Mouse (Mus musculus): ENCODE data around the gene Shd. TPM values are rescaled to one million over a fixed set of nuclear protein-coding genes. Genes with fewer than 3 reads are reported as not detected.
"Not testable (repeated sequence)": the region's sequence is repeated elsewhere in the genome, so short reads cannot be mapped to it uniquely, and the experiment has no call there.

Gene Shd
- total RNA-seq (2021): under 1 TPM; 0.49 to 0.92 TPM

DNA sequence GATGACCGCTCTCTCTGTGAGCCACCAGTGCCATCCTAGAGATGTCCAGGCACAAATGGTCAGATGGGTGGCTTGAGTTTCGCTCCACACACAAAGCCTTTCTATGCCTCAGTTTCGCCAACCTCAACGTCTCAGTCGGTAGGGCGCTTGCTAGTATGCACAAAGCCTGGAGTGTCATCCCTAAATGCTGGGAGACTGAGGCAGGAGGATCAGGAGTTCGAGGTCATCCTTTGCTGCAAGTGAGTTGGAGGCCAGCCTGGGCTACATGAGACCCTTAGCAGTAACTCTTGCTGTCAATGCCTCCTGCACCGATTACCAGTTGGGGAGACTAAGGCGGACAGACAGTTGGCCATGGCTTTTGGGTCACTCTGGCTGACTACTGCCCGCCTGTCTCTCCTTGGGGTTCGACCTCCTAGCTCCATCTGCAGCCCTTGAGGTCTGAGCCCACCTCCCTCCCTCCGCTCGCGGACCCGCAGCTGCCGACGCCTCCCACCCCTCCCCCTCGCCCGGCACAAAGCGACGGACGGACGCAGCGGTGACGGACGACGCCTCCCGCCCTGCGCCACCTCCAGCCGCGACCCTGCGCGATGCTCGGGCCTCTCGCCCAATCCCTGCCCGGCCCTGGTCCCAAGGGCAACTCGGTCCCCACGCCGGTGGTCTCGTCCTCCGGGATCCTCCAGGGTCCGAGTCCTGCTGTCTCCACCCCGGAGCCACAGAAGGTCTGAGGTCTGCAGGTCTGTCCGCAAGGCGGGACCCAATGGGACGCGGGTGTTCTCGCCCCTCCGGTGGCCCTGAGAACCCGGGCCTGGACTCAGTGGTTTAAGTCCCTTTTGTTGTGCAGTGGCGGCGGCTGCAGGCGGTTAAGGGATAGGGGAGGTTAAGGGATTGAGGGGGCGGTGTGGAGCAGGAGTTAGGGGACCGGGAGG, at the start of gene Shd:
TSS of gene Shd (plus strand) at position 502 of the 926 bp plus-strand sequence.
- intact Hi-C loops (cut with DNase I): no loop called here
- no peak for DNase-seq (ENCODE audit: low spot score)

DNA sequence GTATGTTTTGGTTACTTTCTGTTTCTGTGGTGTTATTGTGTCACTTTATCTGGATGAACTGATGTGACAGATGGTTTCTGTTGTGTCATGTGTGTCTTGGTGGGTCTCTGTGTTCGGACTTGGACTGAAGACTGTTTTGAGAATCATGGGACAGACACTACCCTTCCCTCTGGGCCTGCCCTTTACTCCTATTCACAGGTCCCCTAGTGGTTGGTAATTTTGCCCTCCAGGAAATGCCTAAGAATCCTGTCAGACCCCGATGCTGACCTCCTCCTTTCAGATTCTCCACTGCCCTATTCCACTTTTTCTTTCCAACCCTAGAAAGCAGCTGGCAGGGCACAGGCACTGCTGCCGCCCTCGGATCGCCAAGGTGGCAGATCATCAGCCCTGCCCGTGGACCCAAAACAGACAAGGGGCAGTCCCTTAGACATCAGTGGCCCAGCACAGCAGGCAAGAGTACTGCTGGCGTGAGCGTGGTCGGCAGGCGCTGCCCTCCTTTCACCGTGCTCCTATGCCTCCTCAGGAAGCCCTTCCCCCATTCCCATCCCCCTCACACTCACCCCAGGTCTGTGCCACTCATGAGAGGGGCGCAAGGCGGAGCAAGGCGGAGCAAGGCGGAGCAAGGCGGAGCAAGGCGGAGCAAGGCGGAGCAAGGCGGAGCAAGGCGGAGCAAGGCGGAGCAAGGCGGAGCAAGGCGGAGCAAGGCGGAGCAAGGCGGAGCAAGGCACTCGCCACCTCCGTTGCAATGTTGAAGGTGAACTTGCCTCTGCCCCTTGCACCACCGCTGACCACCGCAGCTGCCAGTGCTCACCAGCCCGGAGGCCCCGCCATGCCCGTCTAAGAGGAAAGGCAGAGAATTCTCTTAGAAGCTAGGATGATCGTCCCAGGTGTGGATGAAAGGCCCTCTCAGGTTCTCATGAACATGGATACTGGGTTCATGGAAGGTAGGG, 38.4 kb upstream of the Shd start:
- intact Hi-C loops (cut with DNase I): no loop called here
- no peak for DNase-seq (ENCODE audit: low spot score)

DNA sequence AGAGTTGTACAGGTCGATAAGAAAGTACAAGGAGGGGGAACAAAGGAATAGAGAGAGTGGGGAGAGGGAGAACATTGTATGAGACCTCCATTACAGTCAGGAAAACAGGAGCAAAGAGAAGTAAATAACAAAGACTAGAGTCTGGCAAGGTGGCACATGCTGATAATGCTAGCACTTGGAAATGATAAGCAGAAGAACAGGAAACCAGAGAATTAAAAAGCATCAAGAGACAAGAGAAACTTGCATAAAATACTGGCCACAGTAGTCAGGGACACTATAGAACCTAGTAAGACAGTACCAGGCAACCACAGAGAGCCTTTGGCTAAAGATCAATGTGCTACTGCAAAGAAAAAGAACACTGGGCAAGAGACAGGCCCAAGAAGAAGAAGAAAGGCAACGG, 37.6 kb upstream of the Shd start:
- intact Hi-C loops (cut with DNase I): no loop called here
- no peak for DNase-seq (ENCODE audit: low spot score)

DNA sequence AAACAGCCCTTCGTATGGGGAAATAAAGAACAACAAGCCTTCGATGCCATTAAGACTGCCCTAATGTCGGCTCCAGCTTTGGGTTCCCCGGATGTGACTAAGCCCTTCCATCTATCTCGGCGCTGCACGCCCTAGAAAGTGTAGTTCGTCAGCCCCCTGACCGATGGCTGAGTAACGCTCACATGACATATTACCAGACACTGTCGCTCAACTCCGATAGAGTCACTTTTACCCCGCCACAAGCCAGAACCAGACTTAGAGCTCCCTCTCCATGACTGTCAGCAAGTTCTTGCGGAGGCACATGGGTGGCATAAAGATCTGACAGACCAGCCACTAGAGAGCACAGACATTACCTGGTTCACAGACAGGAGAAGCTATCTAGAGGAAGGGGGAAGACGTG, 37.1 kb upstream of the Shd start:
- intact Hi-C loops (cut with DNase I): no loop called here
- DNase-seq (ENCODE audit: low spot score): no peak

DNA sequence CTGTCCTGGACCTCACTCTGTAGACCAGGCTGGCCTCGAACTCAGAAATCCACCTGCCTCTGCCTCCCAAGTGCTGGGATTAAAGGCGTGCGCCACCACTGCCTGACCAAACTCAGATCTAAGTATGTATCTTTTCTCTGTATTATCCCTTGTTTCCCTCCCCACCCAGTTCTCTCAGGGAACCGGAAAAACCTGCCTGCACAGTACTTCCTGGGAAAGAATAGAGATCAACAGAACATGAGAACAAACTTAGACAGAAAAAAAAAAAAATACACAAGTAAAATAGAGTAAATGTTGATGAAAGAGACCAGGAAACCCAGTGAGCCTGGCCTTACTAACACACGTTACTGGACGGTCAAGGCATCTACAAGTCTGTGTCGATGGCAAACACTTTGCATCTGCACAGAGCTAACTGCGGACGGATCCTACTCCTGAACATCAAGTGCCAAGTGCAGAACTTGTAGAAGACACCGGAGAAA, 25.8 kb upstream of the Shd start:
- intact Hi-C loops (cut with DNase I): loop anchor here (2.0 to 5.0 kb wide), 2 partner anchors 66 to 232 kb away; partner anchors contain the start of genes Pot1b and Zfp119a
- not testable (repeated sequence) for DNase-seq (ENCODE audit: low spot score)

DNA sequence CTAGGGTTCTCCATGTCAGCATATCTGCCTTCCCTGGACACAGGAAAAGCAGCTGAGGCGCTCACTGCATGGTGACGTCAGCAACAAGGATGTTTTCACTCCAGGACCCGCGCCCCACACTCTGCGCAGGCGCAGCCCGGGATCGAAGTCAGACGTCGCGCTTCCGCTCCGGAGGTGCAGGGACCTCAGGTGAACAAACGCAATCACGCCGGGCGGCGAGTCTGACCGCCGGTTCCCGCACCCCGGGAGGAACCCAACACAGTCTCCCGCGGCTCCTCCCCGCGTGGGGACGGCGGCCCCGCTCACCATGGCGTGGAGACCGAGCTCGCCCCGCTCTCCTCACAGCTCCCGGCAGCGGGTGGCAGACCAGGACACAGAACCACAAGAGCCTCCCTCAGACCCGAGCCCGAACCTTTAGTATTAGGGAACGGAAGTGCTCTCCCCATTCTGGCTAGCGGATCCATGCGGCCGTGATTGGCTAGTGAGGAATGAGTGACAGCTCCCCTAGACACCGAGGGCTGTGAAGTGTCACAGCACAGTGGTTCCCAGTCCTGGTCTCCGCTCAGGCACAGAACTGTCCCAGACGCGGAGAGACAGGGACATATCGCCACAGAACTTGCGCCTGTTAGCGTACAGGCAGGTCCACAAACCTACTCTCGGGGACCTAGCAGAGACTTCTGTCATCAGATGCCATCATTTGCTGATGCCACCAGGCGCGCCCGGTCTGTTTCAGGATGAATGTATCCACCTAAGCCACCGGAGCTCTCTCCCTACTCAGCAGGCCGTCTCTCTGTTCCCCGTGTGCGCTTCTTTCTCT, 25.2 kb upstream of the Shd start:
- intact Hi-C loops (cut with DNase I): loop anchor here (2.0 to 5.0 kb wide), 2 partner anchors 66 to 233 kb away; partner anchors contain the start of genes Pot1b and Zfp119a
- DNase-seq (ENCODE audit: low spot score): peak; percentile 91

DNA sequence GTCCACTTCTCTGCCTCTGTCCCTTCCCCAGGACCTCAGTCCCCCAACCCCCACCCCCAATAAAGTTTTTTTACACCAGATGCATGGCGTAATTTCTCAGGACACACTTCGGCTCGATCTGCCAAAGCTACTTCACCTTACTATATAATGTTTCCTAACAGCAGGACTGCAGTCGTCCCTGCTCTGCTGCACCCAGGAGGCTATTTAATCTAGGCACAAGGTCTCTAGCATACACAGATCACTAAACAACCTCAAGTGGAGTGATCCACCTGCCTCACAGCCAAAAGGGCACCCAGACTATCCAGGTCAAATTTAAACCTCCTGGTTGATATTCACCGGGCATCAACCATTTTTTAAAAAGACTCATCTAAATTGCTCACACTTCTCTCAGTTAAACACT, 24.6 kb upstream of the Shd start:
- no peak for DNase-seq (ENCODE audit: low spot score)
- intact Hi-C loops (cut with DNase I): loop anchor here (2.0 kb wide), 2 partner anchors 55 to 67 kb away; partner anchors contain the start of gene Zfp119a

DNA sequence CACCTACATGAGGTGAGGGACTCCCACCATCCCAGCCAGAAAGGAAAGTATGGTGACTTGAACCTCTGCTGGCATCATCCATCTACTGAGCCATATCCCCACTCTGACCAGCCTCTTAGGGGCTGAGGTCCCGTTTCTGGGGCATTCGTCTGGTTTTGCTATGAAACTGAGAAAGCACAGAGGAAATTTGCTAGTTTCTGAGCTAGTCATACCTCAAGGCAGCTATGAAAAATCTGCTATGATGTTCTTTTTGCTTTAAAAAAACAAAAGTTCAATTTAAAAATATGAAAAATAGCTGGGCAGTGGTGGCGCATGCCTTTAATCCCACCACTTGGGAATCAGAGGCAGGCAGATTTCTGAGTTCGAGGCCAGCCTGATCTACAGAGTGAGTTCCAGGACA, 21.6 kb upstream of the Shd start:
- intact Hi-C loops (cut with DNase I): no loop called here
- DNase-seq (ENCODE audit: low spot score): no peak

DNA sequence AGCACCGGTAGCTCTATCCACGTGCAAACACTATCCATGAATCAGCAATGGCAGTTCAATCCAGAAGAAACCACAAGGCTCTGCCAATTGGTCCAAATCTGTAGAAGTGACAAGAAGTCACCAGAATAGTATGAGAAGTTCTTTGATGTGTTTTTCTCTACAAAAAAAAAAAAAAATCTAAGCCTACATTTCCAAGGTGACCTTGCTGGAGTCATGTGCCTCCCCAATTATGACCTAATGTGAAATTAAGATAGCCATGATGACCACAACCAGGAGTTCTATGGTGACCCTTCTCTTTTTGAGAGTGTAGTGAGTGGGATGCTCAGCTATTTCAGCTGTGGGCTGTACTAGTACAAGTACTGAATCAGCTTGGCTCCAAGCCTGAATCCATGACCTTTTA, 20.9 kb upstream of the Shd start, which contains the start of gene Zfp119b:
TSS of gene Zfp119b (minus strand) at position 101 of the 400 bp plus-strand sequence.
- DNase-seq (ENCODE audit: low spot score): no peak
- intact Hi-C loops (cut with DNase I): no loop called here

DNA sequence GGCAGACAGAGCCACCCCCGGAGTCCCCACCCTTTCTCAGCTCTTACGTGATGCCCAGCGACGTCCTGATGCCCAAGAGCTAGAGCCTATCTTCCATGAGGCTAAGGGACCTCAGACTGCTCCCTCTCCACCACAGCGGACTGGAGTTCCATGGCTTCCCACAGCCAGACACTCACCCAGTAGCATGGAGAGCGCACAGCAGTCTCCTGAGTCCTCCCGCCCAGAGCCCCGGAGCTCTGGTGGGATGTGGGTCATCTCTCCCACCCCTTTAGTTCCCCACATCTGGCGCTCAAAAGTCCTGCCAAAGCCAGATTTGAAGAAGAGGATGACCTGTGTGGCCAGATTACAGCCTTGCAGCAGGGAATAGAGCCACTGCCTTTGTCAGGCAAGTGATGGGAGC, 19.7 kb upstream of the Shd start:
- intact Hi-C loops (cut with DNase I): no loop called here
- DNase-seq (ENCODE audit: low spot score): no peak

DNA sequence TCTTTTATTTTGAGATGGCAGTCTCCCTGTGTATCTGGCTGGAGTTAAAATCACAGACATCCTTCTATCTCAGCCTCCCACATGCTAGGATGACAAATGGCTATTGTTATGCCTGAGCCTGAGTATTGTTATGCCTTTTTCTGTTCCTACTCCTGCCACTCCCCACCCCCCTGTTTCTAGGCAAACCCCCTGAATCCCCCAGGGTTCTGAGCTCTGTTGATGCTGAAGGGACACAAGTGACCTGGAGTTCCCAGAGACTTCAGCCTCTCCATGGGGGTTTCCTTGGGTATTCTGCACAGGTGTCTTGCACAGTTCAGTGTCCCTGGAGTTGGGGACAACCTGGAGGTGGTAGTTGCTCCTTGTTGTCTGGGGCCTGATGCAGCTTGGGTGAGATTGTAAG, 18.2 kb upstream of the Shd start:
- intact Hi-C loops (cut with DNase I): no loop called here
- DNase-seq (ENCODE audit: low spot score): no peak

DNA sequence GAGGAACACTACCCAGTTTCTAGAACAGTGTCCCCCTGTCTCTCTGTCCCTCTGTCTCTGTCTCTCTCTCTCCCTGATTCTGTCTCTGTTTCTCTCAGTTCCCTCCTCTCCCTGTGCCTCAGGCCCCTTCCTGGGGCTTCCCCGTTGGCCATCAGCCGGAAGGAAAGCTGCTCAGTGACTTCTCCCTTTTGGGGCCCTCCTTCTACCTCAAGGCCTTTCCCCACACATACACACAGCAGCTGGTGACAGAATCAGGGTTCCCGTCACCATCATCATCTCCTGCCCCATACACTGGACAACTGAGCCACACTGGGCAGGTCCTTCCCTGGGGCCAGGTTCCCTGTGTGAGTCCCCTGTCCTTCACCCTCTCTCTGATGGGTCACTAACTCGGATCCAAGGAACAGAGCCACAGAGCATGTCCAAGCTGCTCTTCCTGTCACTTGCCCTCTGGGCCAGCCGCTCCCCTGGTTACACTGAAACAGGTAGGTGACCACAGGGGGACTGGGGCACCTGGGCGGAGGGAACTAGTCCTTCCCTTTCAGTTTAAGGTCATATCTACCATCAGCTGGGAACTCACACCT, 17.7 kb upstream of the Shd start, which contains the start of gene Ebi3:
TSS of gene Ebi3 (plus strand) at position 194 of the 581 bp plus-strand sequence.
- no peak for DNase-seq (ENCODE audit: low spot score)
- intact Hi-C loops (cut with DNase I): no loop called here

DNA sequence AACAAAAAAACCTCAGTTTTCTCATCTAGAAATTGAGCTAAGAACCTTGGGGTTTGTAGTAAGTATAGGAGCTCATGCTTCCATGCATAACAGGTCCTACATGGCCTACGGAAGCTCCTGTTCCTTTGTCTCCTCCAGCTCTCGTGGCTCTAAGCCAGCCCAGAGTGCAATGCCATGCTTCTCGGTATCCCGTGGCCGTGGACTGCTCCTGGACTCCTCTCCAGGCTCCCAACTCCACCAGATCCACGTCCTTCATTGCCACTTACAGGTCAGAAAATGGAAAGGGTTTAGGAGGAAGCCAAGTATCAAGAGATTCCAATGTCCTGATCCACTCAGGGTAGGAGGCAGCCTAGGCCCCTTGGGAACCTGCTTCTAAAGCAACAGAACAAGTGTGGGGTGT, 16.5 kb upstream of the Shd start:
- intact Hi-C loops (cut with DNase I): no loop called here
- DNase-seq (ENCODE audit: low spot score): no peak

DNA sequence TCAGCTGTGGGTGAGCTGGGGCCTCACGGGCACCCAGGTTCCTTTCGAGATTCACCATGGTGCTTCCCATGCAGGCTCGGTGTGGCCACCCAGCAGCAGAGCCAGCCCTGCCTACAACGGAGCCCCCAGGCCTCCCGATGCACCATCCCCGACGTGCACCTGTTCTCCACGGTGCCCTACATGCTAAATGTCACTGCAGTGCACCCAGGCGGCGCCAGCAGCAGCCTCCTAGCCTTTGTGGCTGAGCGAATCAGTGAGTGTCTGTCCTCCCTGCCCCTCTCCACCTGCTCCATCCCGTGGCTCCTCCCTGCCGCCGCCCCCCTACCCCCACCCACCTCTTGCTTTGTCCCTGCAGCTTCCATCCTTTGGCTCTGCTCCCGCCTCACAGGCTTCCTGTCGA, 16.0 kb upstream of the Shd start:
- DNase-seq (ENCODE audit: low spot score): no peak
- intact Hi-C loops (cut with DNase I): no loop called here

DNA sequence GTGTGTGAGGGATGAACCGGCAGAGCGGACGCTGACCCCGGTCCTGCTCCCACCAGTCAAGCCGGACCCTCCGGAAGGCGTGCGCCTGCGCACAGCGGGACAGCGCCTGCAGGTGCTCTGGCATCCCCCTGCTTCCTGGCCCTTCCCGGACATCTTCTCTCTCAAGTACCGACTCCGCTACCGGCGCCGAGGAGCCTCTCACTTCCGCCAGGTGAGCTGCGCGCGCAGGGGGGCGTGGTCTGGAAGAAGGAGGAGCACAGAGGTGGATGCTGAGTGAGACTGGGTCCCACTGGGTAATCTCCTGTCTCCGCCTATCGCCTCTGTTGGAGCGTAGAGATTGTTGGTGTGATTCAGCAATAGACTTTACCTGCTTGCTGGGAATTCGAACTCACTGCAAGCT, 14.1 kb upstream of the Shd start:
- DNase-seq (ENCODE audit: low spot score): no peak
- intact Hi-C loops (cut with DNase I): loop anchor here (5.0 kb wide), 3 partner anchors 74 to 301 kb away; partner anchors contain the start of gene Fem1a

DNA sequence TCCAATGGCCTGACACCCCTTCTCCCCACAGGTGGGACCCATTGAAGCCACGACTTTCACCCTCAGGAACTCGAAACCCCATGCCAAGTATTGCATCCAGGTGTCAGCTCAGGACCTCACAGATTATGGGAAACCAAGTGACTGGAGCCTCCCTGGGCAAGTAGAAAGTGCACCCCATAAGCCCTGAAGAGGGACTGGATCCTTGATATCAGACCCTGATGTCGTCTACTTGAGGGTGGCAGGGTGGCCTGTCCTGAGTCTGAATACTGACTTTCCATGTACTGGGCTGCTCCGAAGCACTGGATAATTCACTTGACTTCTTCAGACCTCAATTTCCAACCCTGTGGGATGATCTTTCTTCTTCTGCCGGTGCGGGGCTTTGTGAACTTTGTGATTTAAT, 13.7 kb upstream of the Shd start:
- intact Hi-C loops (cut with DNase I): loop anchor here (5.0 kb wide), 3 partner anchors 74 to 301 kb away; partner anchors contain the start of gene Fem1a
- no peak for DNase-seq (ENCODE audit: low spot score)

DNA sequence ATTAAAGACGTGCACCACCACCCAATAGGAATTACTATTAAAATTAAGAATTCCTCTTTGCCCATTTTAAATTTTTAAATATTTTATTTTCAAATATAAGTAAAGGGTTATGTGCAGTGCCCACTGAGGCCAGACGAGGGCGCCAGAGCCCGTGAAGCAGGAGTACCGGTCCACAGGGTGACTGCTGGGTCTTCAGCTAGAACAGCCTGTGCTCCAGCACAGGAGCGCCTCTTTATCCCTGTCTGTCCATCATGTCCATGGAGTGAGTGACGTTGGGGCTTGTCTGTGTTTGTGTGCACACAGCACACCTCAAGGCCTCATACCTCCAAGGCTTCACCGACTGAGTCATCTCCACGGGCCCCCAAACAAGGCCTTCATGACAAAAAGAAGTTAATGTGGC, 13.1 kb upstream of the Shd start:
- intact Hi-C loops (cut with DNase I): loop anchor here (5.0 kb wide), 3 partner anchors 75 to 300 kb away; partner anchors contain the start of gene Fem1a
- DNase-seq (ENCODE audit: low spot score): no peak

DNA sequence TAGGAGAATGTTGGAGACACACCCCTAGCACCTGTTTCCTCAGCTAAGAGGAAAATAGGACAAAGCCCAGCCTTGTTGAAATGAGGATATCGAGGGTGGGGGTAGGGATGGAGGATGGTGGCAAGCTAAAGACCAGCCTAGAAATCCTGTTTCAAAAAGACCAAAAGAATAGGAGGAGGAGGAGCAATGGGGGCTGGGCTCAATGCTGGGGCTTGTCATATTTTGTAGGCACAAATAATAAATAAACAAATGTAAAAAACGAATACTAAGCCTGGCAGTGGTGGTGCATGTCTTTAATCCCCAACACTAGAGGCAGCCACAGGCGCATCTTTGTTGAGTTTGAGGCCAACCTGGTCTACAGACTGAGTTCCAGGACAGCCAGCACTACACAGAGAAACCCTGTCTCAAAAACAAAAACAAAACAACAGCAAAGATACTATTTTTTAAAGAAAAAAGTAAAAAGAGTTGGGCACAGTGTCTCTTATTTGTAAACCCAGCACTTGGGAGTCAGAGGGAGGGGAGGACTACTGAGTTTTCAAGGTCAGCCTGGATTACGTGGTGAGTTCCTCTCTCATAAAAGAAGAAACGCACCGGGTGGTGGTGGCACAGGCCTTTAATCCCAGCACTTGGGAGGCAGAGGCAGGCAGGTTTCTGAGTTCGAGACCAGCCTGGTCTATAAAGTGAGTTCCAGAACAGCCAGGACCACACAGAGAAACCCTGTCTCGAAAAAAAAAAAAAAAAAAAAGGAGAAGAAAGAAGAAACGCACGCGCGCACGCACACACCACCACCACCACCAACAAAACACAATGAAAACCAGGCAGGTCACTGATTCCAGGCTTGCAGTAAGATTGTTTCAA, 12.3 kb upstream of the Shd start:
- no peak for DNase-seq (ENCODE audit: low spot score)
- intact Hi-C loops (cut with DNase I): loop anchor here (1.0 to 5.0 kb wide), 4 partner anchors 52 to 299 kb away; partner anchors contain the start of gene Fem1a

Data from heart, postnatal 25 days (tissue).